Mouse (Mus musculus) lung, postnatal 0 days (tissue): ENCODE results near the gene Slc6a3. TPM values are rescaled to one million over a fixed set of nuclear protein-coding genes. Genes with fewer than 3 reads are reported as not detected.

Experiments used
- ATAC-seq: fragments of 200-750 bp; cut with Nextera tagmentation; 2 replicates; pipeline ENCODE4 v1.8.0; 2017; ENCODE audit warnings: moderate library complexity
- DNase-seq: peaks from one replicate; pipeline ENCODE4 v3.0.0-alpha.2; 2016; ENCODE audit warnings: low spot score
- H3K27ac ChIP-seq: fragments of 300-500 bp; sonication (generic); 2 replicates; pipeline ENCODE4 v1.5.1; 2014; ENCODE audit warnings: antibody characterized with exemption, mild to moderate bottlenecking, low read length, mixed read lengths
- H3K27me3 ChIP-seq: fragments of 300-500 bp; sonication (generic); replicated peaks from 2 replicates; pipeline ENCODE4 v1.6.1; 2014; ENCODE audit warnings: low read length, mixed read lengths; ENCODE audit not compliant: insufficient read depth
- H3K36me3 ChIP-seq: fragments of 300-500 bp; sonication (generic); 2 replicates; pipeline ENCODE4 v1.6.1; 2014; ENCODE audit warnings: low read length, mixed read lengths; ENCODE audit not compliant: insufficient read depth
- H3K4me1 ChIP-seq: fragments of 300-500 bp; sonication (generic); 2 replicates; pipeline ENCODE4 v1.6.1; 2014; ENCODE audit warnings: antibody characterized with exemption, low read depth, low read length, mixed read lengths; ENCODE audit not compliant: insufficient read depth
- H3K4me2 ChIP-seq: fragments of 300-500 bp; sonication (generic); replicated peaks from 2 replicates; pipeline ENCODE4 v1.6.1; 2014; ENCODE audit warnings: low read depth, mild to moderate bottlenecking, low read length, moderate library complexity, mixed read lengths
- H3K4me3 ChIP-seq: fragments of 300-500 bp; sonication (generic); 2 replicates; pipeline ENCODE4 v1.5.1; 2014; ENCODE audit warnings: low read depth, low read length
- H3K9ac ChIP-seq: fragments of 300-500 bp; sonication (generic); replicated peaks from 2 replicates; pipeline ENCODE4 v1.6.1; 2014; ENCODE audit warnings: low read depth, mild to moderate bottlenecking
- H3K9me3 ChIP-seq: fragments of 300-500 bp; sonication (generic); 2 replicates; pipeline ENCODE4 v1.6.1; 2016; ENCODE audit warnings: low read length, mixed read lengths
- CTCF ChIP-seq: IDR thresholded peaks from 2 replicates; pipeline ENCODE4 v1.5.1; 2016; ENCODE audit warnings: antibody characterized with exemption, mild to moderate bottlenecking
- EP300 ChIP-seq: IDR thresholded peaks from 2 replicates; pipeline ENCODE4 v1.6.1; 2016; ENCODE audit warnings: antibody characterized with exemption, mild to moderate bottlenecking, control low read depth
- WGBS: fragments of 180-500 bp; shearing (Covaris S2); extraction: QIAGEN DNeasy Blood & Tissue Kit; methylation state at CpG from one replicate; pipeline ENCODE4 v1.1.7; 2014; 5-methylcytosine and 5-hydroxymethylcytosine counted together
- polyA plus RNA-seq: library from polyadenylated mRNA; unstranded; fragments of >200 nt; fragmentation: Nextera tagmentation; extraction: Ambion mirVana; gene quantifications from 2 replicates; pipeline ENCODE4 v1.2.1, GENCODE M21; 2015

Gene Slc6a3
- polyA plus RNA-seq, 1 experiment from 2014 or later, result 0.05 TPM

DNA sequence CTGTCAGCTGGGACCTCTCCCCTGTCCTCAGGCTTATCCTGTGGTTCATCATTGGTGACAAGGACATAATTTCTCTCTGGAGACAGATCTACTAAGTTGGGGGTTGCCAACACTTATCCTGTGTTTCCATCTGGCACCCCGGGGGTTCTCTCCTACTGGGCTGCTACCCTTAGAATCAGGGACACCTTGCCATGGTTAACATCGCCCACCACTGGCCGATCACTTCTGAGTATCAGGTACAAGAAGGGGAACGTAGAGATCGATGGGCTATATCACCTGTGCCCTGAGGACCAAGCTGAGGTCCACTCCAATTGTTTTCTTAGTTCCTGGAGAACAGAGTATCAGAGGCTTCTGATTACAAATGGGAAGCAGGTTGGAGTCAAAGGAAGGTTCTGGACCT is 27.7 kb downstream of the Slc6a3 start:
- DNase-seq, result no peak
- H3K36me3 ChIP-seq, result no peaks in the 10 kb centered on the region
- no peak overlapping the region for H3K4me3 ChIP-seq
- no peaks in the 10 kb centered on the region for H3K27me3 ChIP-seq
- no peak overlapping the region for H3K27ac ChIP-seq
- H3K9ac ChIP-seq, result no peak overlapping the region
- no peak for TF ChIP-seq EP300
- no peak for TF ChIP-seq CTCF
- no peaks in the 10 kb centered on the region for H3K4me1 ChIP-seq
- 79% methylated on average over 5 of the region's 5 CpGs for WGBS
- no peak overlapping the region for H3K4me2 ChIP-seq
- no peaks in the 10 kb centered on the region for H3K9me3 ChIP-seq
- ATAC-seq, result no peak

DNA sequence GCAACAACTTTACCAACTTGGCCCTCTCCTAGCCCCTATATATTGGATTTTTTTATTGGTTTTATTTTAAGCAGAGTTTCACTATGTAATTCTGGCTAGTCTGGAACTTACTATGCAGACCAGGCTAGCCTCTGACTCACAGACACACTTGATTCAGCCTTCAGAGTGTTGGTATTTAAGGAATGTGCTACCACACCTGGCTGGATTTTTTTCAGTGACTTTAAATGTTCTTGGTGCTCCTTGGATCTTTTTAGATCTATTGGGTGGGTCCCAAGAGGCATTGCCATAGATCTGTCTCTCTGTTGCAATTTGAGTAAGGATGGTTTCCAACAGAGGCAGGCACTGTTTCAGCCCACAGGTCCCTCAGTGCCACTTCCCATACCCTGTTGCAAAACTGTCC is 38.5 kb downstream of the Slc6a3 start:
- DNase-seq (no peak), ATAC-seq (no peak)
- TF ChIP-seq CTCF (no peak), EP300 (no peak)
- no peaks in the 10 kb centered on the region for H3K27me3 ChIP-seq
- no peaks in the 10 kb centered on the region for H3K36me3 ChIP-seq
- H3K27ac ChIP-seq, result no peak overlapping the region
- H3K4me3 ChIP-seq, result no peak overlapping the region
- no peaks in the 10 kb centered on the region for H3K9me3 ChIP-seq
- no peak overlapping the region for H3K4me2 ChIP-seq
- no peak overlapping the region for H3K9ac ChIP-seq
- H3K4me1 ChIP-seq, result no peaks in the 10 kb centered on the region

DNA sequence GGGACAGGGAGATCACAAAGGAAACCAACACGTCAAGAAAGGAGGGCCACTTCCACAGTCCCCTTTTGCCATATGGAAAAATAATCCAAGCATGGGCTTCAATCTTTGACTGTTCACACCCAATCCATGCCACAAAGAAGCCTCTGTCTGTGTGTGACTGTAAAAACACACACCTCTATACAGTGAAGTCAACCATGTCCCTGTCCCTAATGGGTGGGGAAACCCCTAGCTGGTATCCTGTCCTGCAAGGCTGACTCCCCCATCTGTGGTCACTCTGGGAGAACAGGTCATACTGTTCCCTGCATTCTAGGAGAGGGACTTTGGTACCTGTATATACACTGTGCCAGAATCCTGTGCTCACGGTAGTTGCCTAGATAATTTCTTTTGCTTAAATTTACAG is 40.7 kb downstream of the Slc6a3 start:
- WGBS, result 58% methylated on average over 2 of the region's 2 CpGs
- TF ChIP-seq CTCF, result no peak
- TF ChIP-seq EP300, result no peak

DNA sequence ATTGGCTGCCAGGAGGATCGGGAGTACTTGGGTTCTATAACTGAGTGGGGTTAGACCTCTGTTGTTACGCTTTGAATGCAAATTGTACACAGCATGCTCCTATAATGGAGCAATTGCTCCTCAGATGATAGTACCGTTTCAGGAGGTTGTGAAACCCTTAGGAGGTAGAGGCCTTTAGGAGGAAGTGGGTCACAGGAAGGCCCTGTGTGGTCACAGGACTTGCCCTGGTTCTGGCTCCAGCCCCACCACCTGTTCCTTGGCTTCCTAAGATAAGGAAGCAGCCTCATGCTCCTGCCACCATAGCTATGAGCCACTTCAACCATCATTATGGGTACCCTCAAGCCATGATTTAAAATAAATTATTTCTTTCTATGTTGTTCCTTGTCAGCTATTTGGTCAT is 54.9 kb downstream of the Slc6a3 start:
- DNase-seq (no peak), ATAC-seq (no peak)
- Histone ChIP-seq H3K9me3 (no peaks in the 10 kb centered on the region), H3K27ac (no peak overlapping the region), H3K36me3 (no peaks in the 10 kb centered on the region), H3K27me3 (no peaks in the 10 kb centered on the region), H3K4me1 (no peaks in the 10 kb centered on the region), H3K4me3 (no peak overlapping the region), H3K9ac (no peak overlapping the region), H3K4me2 (no peak overlapping the region)
- no peak for TF ChIP-seq EP300
- no peak for TF ChIP-seq CTCF
- WGBS, result 84% methylated on average over 3 of the region's 3 CpGs

More for the DNA sequence above, 40.7 kb downstream of the Slc6a3 start:
- H3K4me3 ChIP-seq, result no peak overlapping the region
- no peaks in the 10 kb centered on the region for H3K36me3 ChIP-seq
- no peaks in the 10 kb centered on the region for H3K4me1 ChIP-seq
- no peak overlapping the region for H3K9ac ChIP-seq
- H3K4me2 ChIP-seq, result no peak overlapping the region
- no peaks in the 10 kb centered on the region for H3K9me3 ChIP-seq
- DNase-seq (no peak), ATAC-seq (no peak)
- no peak overlapping the region for H3K27ac ChIP-seq
- H3K27me3 ChIP-seq, result no peaks in the 10 kb centered on the region

DNA sequence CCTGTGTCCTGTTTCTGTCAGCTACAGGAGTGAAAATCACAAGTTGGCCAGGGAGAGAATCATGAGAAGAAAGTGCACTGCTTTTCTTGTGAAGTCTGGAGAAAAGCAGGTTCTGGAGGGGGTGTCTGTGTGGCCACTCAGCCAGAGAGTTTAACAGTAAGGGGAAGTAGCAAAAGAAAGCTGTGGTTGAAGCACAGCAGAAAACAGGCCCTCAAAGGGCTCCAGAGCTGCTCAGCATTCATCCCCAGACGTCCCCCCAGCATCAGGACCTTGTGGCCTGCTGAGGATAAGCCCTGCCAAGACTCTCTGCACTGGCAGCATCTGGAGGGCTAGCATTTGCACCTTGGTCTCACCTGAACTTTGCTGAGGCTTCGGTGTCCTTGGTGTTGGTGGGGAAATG is 56.0 kb downstream of the Slc6a3 start:
- Histone ChIP-seq H3K27me3 (no peaks in the 10 kb centered on the region), H3K9me3 (no peaks in the 10 kb centered on the region), H3K4me3 (no peak overlapping the region), H3K4me1 (no peaks in the 10 kb centered on the region), H3K27ac (no peak overlapping the region), H3K4me2 (no peak overlapping the region), H3K36me3 (no peaks in the 10 kb centered on the region), H3K9ac (no peak overlapping the region)
- WGBS, result 32% methylated on average over 2 of the region's 2 CpGs
- TF ChIP-seq EP300 (no peak), CTCF (no peak)
- ATAC-seq, result no peak
- DNase-seq, result no peak

DNA sequence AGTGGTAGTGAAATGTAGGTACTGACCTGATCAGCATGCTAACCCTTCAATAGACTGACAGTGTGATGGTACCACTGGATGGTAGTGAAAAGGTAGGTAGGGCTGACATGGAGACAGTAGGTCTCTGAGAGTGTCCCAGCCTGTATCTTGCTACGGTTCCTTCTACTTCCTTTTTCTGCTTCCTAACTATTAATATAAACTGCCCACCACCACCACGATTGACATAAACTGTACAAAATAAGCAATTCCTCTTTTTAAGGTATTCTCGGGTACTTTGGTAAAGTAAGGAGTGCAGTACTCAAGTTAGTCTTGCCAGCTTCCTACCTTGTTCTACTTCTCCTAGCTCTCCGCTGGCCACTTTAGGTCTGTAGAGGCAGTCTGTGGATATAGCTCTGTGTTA is 59.7 kb downstream of the Slc6a3 start:
- 58% methylated on average over 4 of the region's 4 CpGs for WGBS
- TF ChIP-seq CTCF, result no peak
- TF ChIP-seq EP300, result no peak
- Histone ChIP-seq H3K4me3 (no peak overlapping the region), H3K9me3 (no peaks in the 10 kb centered on the region), H3K4me1 (no peaks in the 10 kb centered on the region), H3K4me2 (no peak overlapping the region), H3K27me3 (no peaks in the 10 kb centered on the region), H3K36me3 (no peaks in the 10 kb centered on the region), H3K9ac (no peak overlapping the region), H3K27ac (no peak overlapping the region)
- DNase-seq (no peak), ATAC-seq (no peak)

DNA sequence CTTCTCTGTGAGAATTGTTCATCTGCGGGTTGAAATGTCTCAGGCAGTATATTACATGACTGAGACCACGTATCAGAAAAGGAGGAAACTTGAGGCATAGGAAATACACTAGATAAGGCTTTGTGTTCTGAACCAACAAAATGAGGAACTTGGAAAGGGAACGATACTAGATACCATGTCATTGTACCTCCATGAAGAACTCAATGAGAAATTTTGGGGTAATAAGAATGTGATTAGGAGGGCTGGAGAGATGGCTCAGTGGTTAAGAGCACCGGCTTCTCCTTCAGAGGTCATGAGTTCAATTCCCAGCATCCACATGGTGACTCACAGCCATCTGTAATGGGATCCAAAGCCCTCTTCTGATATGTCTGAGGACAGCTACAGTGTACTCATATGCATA is 63.7 kb downstream of the Slc6a3 start:
- peaks cover 10% of the 10 kb centered on the region; the same call in 1 of the 2 replicates for H3K4me1 ChIP-seq
- DNase-seq, result no peak
- H3K4me2 ChIP-seq, result no peak overlapping the region
- H3K4me3 ChIP-seq, result no peak overlapping the region
- no peak overlapping the region for H3K9ac ChIP-seq
- TF ChIP-seq CTCF (no peak), EP300 (no peak)
- H3K27ac ChIP-seq, result no peak overlapping the region
- H3K36me3 ChIP-seq, result no peaks in the 10 kb centered on the region
- no peaks in the 10 kb centered on the region for H3K9me3 ChIP-seq
- ATAC-seq, result no peak
- no peaks in the 10 kb centered on the region for H3K27me3 ChIP-seq
- WGBS, result 70% methylated on average over 4 of the region's 4 CpGs
